Mouse (Mus musculus): ENCODE results near the gene Ubl4a.
"Not testable (repeated sequence)": the region's sequence is repeated elsewhere in the genome, so short reads cannot be mapped to it uniquely, and the experiment has no call there.

The Ubl4a gene

DNA sequence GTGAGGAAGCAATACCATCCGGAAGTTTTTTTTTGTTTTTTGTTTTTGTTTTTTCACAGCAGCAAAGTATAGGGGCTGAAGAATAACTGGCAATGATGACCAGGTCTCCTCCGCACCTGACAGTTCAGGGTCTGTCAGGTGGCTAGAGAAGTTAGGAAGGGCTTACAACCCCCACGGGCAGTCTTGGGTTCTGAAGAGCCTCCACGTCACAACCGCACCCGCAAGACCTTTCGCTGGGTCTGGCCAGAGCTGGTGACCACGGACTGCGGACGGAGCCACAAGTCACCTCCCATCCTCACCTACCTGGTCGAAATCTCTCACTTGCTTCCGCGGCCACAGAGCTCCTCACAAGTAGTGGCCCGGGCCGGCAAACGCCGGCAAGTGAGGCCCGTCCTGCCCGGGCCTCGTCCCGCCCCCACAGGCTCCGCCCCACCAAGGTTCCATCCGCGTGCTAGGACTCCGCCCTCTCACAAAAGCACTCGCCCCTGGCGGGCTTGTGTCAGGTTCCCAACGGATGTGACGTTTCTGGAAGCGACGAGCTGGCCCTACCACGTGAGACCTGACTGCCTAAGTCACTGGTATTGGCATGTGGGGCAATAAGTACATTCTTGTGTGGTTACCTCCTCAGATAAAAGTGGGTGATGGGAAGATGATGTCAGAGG, at the start of gene Ubl4a, which contains the start of gene Slc10a3:
Gene Ubl4a (minus strand): TSS at position 331 of the 662 bp plus-strand sequence.
Gene Slc10a3 (minus strand): TSS at position 462 of the 662 bp plus-strand sequence.
- peak; percentile 92 for DNase-seq (ENCODE audit: low spot score)

DNA sequence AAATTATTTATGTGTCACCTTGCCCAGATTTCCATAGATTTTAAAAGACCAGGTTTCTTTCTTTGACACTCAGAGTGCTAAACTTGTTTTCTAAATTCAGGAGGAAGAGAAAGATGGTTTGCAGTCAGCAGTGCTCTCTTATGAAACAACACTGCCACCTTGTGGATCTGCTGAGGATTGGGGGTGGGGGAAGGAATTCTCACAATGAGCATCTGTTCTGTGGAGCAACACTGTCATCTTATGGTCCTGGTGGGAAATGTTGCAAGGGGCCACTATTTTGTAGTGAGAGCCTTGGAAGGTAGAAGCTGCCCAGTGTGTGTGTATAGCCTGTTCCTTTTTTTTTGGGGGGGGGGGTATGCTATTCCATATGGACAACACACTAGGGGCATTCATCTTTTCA, 40.4 kb upstream of the Ubl4a start:
- DNase-seq (ENCODE audit: low spot score): peak; percentile 68

DNA sequence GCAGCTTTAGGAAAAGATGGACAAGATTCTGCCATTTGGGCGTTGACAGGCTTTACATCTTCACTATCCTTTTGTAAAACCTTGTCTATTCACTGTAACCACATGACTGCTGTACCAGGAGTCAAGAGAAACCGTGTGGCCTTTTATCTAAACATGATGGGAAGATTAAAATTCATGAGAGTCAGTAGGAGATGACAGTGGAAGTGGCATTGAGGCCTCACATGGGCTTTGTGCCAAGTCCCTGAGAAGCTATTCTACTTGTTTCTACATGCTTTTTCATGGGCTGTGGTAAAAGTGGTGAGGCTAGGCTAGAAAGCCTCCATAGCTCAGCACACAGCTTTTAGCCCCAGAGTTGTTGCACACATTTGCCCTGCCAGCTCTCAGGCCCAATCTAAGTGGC, 35.3 kb upstream of the Ubl4a start:
- no peak for DNase-seq (ENCODE audit: low spot score)

DNA sequence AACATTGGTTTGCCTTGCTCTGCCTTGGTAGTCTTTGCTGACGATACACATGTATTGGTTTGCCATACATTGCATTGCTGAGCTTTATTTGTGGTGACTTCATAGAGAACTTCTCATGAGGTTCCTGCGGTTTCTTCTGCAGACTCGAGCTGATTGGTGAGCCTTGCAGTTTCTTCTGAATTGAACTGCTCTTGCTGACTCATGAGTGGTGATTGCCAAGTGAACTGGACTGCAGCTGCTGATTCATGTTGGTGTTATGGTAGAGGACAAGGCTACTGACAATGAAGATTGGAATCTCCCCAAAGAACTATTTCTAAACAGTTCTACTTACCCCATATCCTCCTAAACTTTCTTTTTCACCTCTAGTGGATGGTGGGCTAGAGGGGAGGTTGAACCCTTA, 27.1 kb upstream of the Ubl4a start:
- DNase-seq (ENCODE audit: low spot score): no peak

DNA sequence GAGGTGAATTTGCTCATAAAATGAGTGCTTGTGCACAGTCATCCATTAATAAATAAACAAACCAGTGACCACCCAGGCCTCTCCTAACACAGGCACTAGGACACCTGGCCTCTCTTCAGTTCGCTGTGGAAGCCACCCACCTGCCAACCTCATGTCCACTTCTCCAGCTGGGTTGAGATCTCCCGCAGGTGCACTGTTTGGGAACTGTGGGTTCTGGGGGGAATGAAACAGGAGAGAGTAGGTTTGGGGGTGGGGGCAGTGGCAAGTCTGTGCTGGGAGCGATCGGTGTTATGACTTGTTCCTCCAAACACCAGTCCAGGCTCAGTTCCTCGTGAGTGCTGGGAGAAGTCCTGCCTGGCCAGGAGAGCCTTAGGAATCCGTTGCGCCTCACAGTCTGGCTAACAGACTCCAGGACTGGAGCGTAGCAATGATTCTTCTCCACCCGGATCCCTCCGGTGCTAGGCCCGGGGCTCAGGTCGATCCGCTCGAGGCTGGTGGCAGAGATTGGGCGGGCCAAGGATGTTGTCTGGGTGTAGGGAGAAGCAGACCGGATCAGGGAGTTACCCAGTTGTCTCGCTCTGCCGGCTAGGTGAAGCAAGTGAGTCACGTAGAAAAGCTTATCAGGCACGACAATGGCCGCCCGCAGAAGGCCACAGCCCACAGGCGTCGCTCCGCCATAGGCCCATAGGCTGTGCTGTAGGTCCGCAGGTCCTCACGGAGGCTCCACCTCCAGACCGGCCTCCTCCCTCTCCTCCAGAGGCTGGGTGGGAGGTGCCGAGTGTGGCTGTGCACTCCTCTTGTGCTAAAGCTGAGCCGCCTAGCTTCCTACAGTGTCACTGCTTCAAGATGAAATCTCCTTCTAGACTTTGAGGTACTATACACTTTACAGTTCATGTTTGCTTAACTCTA, 19.8 kb upstream of the Ubl4a start, which contains the start of the genes Fam3a and Ikbkg:
Gene Fam3a (minus strand): TSS at position 738 of the 909 bp plus-strand sequence.
Gene Ikbkg (plus strand): TSS at position 756 of the 909 bp plus-strand sequence.
- DNase-seq (ENCODE audit: low spot score): peak; percentile 90

DNA sequence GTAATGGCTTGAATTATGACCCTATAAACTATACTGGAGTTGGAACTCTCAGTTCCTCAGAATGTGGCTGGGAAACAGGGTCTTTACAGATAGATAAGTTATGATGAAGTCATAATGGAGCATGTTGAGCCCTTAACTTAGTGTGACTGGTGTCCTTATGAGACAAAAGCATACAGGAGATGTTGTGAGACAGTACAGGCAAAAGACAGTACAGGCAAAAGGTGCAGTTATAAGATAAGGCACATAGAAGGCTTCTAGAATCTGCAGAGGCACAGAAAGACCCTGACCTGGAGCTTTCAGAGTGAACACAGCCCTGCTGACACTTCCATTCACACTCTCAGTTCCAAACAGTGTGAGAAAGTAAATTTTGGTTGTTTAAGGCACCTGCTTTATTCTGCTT, 15.1 kb upstream of the Ubl4a start:
- no peak for DNase-seq (ENCODE audit: low spot score)

DNA sequence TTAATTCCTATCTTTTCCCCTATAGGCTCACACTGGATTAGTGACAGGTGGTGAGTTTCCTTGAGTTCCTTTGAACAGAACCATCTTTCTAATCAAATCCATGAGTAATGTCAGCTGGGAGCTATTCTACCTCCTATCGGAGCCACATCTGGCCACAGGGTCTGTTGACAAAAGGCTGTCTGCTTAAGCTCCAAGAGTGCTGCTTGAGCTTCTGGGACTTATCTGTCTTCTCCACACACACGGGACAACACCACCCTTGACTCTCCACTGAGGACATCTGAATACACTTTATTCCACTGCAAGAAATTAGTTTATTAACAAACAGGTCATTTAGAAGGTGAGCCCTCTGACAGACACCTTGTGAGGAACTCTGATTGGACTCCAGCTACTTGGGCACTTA, 11.4 kb upstream of the Ubl4a start:
- no peak for DNase-seq (ENCODE audit: low spot score)

DNA sequence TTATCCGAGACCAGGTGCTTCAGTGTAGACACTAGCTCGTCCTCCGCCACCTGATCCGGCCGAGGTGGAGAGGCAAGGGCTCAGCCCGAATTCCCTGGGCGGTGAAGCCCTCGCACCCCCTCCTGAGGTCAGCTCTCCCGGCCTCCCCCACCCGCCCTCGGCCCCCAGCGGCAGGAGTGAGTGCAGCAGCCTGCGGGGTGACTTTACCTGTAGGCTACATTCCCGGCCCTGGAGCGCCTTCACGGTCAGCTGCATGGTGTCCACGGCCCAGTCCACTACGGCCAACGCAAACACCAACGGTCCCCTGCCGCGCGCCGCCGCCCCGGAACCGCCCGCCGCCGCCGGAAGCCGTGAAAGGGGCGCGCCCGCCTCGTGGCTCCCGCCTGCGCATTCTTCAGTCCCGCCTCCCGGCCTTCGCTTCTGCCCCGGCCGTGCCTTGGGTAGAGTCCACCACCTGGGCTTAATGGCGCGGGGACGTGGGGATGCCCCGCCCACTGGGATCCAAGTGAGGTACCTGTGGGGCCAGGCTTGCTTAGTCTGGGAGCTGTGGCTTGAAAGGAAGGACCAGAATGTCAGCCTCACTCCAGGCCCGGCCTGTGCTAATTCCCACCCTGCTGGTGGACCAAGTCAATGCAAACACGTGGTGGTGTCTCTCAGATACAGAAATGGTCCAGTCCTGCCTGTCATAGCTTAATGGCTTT, 4.7 kb downstream of the Ubl4a start:
- peak; percentile 74 for DNase-seq (ENCODE audit: low spot score)

DNA sequence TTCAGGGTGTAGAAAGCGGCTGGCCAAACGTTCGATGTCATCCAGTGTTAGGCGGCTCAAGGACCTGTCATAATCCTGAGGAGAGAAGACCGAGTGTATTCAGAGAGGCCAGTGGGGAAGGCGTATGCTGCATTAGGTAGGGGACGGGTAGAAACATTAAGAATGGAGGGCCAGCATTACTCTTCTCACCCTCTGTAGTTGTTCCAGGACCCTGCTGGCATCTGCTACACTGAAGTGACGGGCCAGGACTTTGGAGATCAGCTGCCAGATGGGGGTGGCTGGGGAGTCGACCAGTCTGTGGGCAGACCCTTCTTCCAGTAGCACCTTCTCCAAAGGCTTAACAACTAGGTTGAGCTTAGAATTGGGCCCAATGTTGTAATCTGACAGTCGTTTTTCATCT, 5.5 kb downstream of the Ubl4a start:
- no peak for DNase-seq (ENCODE audit: low spot score)

DNA sequence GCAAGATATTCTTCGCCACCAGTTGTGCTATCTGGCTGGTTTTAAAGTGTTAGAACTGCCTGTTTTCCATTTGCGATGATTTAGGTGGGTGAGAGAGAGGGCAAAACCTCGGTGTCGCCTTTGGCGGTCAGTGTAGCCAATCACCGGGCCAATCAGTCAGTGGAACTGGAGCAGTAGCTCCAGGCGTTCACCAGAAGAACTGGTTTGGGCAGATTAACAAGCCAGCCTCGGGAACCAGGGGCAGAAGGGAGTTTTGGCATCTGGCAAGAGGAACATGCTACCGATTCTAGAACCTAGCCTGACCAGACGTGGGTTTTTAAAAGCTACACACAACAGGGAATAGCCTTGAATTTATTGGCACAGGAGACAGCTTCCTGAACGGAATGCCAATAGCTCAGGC, 13.8 kb downstream of the Ubl4a start:
- no peak for DNase-seq (ENCODE audit: low spot score)

DNA sequence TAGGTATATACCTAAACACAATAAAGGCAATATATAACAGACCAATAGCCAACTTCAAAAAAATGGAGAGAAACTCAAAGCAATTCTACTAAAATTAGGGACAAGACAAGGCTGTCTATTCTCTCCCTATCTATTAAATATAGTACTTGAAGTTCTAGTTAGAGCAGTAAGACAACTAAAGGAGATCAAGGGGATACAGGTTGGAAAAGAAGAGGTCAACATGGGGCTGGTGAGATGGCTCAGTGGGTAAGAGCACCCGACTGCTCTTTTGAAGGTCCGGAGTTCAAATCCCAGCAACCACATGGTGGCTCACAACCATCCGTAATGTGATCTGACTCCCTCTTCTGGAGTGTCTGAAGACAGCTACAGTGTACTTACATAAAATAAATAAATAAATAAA, 15.9 kb downstream of the Ubl4a start:
- not testable (repeated sequence) for DNase-seq (ENCODE audit: low spot score)

DNA sequence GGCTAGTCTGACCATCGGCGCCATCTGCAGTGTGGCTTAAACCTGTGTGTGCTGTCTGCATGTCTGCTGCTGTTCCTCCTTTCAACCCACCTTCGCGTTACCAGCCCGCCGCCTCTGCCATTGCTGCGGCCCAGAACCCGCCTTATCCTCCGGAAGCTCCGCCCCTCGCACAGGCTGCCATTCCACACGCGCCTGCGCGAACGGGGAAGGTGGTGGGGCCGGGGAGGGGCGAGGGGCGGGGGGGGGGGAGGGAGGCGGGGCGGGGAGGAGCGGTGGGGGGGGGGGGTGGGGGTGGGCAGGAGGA, 19.6 kb downstream of the Ubl4a start, which contains the start of gene Lage3:
Gene Lage3 (minus strand): TSS at position 152 of the 304 bp plus-strand sequence.
- DNase-seq (ENCODE audit: low spot score): peak; percentile 84

DNA sequence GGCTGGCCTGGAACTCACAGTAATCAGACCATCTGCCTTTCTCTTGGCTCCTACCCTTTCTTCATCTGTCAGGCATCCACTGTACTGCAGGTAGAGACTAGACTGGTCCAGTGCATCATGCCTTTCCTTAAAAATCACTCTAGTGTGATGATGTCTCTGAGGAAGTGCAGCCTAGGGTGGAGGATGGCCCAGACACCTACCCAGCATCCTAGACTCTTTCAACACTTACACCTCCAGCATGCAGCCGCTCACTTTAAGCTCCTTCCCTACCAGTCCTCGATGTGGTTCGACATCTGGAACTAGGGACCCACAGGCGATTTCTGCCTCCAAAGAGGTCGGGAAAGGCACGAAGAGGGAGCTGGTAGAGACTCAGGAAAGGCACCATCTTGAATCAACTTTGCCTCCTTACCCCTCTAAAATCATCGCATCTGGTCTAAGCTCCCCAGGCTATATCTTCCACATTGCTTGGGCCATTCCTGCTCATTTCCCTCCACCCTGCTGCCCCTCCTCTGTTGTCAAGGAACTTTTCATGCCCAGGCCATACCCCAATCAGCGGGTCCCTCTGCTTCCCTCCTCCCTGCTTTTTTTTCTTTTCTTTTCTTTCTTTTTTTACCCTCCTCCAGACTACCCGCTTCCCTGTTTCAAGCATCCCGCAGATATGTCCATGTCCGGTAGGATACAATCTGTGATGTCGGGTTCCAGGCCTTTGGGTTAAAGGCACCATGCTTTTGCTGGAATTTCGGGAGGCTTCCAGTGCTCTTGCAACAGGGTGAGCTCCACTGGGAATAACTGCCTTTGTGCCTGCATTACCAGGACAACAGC, 20.2 kb downstream of the Ubl4a start:
- DNase-seq (ENCODE audit: low spot score): no peak

DNA sequence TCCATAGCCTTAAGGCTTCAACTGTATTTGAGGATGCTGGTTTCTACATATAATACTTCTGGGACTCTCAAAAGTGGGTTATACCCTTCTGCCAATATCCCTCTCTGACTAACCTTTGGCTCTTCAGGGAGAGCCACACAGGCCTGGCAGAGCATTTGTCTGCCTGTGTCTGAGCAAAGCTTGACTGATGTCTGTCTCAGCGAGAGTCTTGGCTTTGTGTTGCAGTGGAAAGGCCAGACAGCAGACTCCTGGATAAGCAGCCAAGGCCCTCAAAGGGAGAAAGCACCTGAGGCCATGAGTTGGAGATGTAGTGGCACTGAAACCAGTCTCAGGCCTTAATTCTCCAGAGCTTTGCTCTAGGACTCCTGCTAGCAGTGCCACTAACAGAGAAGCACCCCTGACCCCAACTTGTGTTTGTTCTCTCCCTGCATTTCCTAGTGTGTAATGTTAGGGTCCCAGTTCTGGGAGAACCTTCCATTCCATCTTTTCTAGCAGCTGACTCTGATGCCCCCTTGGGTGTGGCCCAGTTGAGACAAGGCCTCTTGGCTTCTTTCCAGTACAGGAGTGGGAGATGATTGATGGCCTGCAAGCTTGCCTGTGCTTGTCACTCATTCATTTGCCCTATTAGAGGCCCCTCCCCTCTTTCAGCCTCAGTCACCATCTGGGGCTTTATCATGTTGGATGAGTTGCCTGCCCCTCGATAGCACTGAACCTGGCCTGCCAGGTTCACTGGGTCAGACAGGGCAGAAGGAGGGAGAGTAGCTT, 42.7 kb downstream of the Ubl4a start:
- no peak for DNase-seq (ENCODE audit: low spot score)

DNA sequence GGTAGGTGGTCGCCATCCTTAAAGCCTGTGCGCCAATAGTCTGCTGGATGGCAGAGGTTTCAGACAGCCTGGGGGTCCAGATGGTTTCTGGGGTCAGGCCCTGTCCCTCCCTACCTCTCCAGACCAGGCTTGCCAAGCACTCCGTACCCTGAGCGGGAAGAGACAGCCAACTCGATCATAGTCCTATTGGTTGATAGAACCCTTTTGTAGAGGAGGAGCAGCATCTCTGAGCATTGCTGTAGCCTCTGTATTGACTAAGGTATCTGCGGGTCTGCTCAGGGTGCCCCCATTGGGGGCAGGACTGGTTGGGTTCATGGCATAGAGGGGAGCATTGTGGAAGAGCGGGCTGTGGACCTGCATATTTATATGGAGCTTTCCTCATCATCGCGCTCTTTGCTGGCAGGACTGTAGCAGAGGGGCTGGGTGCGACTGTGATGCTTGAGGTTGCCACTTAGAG, 43.8 kb downstream of the Ubl4a start:
- no peak for DNase-seq (ENCODE audit: low spot score)

DNA sequence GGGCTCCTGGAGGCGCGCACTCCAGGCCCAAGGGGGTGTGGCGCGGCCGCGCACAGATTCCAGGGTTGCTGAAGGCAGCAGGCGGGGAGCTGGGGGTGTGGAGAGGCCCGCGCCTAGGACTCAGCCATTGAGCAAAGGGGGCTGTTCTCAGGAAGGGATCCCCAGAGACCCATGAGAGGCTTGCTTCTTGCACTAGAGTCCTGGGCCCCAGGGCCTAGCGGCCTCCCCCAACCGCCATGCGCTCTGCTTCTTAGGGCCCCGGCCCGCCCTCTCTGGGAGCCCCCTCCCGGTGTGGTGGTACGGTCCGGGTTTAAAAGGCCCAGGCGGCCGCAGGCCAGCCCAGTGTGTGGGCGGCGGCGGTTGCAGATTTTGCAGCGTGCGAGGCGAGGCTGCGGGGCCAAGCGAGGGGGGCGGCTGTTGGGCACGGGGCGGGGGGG, 44.3 kb downstream of the Ubl4a start, which contains the start of gene Plxna3:
Gene Plxna3 (plus strand): TSS at position 342 of the 437 bp plus-strand sequence.
- DNase-seq (ENCODE audit: low spot score): peak; percentile 65
